Mouse (Mus musculus) thymus, postnatal 14 days (tissue): Measurements from ENCODE around the gene Cux2.

Experiments used
- DNase-seq: peaks from one replicate; pipeline ENCODE4 v3.0.0; 2021

The Cux2 gene

GRCm38 (mm10) chr5:121834991-121835747 is 214.7 kb downstream of the Cux2 start:
- no peak for DNase-seq

- DNase-seq: no peak
Observed at GRCm38 (mm10) chr5:121834241-121834606, 215.7 kb downstream of the Cux2 start.

- DNase-seq: peak; percentile 78
Observed at GRCm38 (mm10) chr5:121833572-121834240, 216.2 kb downstream of the Cux2 start.

- no peak for DNase-seq
Observed at GRCm38 (mm10) chr5:121833159-121833558, 216.7 kb downstream of the Cux2 start.

GRCm38 (mm10) chr5:121832376-121833155 is 217.3 kb downstream of the Cux2 start:
- no peak for DNase-seq

GRCm38 (mm10) chr5:121831002-121831601 is 218.8 kb downstream of the Cux2 start:
- DNase-seq: no peak

GRCm38 (mm10) chr5:121828491-121829432 is 221.1 kb downstream of the Cux2 start:
- DNase-seq: no peak

GRCm38 (mm10) chr5:121827876-121828275 is 222.0 kb downstream of the Cux2 start:
- no peak for DNase-seq

- DNase-seq: no peak
Observed at GRCm38 (mm10) chr5:121825606-121826005, 224.3 kb downstream of the Cux2 start.

DNA sequence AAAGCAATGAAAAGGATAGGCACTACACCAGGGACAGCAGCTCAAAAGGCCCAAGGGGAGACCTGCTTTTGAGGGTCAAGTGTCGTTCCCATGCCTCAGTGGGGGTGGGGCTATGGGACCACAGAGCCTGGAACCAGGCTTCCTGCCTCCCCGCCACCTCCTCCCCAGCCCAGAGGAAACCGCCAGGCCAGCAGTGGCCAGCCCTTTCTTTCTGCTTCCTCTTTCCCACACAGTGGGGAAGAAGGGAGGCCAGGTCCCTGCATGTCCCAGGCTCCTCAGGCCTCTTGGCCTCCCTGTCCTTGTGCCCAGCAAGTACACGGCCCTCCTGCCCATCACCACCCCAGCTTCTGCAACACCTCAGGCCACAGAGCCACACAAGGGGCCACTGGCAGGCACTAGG is 225.8 kb downstream of the Cux2 start:
- DNase-seq: no peak

DNA sequence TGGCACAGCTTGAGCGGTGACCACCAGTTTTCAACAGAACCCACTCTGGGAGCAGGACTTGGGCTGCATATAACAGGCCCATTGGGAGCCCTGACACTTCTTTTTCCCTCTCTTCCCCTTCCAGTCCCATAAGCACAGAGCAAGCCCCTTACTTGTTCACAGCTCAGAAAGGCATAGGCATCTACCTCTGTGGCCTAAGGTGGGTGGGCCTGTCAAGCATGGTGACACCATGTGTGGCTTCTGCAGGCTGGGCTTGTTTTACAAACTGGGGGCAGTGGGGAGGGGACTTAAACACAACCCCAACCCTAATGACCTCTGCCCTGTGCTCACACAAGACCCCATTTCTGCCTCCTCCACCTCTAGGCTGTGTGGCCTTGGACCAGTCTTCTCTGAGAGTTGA is 226.2 kb downstream of the Cux2 start:
- no peak for DNase-seq

- no peak for DNase-seq
Observed at GRCm38 (mm10) chr5:121822786-121823505, 227.0 kb downstream of the Cux2 start.

DNA sequence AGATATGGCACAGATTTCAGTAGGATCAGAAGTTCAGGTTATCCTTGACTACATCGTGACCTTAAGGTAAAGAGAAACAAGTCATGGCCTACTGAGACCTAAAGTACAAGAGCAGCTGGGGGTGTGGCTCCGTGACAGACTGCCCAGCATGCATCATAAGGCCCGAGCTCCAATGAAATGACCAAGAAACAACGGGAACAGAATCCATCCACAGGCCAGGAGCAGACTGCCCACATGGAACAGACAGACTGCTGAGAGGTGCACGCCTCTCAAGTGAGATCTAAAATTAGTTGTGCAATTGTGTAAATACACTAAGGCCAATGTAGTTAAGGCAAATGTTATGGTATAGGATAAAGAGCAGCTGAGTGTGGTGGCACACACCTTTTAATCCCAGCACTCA is 228.3 kb downstream of the Cux2 start:
- no peak for DNase-seq

DNA sequence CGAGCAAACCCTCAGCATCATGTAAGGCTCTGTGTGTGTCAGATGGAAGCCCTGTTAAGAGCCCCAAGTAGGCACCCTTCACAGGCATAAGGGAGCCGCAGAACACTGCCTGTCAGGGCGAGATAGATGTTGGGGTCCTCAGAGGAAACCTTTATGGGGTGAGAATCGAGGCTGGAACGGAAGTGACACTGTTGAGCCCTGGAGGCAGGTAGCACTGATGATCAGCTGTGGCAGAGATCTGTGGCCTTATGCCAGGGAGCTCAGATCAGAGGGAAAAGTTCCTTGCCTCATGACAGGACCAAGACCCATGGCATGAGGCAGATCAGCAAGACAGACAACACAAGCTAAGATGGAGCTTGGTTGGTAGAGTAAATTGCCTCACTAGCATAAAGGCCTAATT is 228.8 kb downstream of the Cux2 start:
- DNase-seq: no peak

- no peak for DNase-seq
Observed at GRCm38 (mm10) chr5:121820657-121821056, 229.2 kb downstream of the Cux2 start.

DNA sequence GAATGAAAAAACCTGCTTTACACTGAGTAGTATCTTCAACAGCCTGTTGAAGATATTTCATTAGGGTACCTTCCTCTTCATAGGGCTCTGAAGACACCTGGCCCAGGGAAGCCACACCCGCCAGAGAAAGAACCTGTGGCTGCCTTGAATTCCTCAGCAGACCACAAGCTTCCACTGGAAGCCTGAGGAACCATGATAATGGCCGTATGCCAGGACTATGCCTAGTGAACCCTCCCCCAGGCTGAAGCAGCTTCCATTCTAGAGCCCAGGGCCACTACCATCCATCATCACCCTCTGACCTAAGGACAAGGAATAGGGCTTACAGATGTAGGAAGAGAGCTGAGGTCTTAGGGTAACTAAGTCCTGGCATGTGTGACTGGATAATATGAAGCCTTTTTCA is 229.7 kb downstream of the Cux2 start:
- DNase-seq: no peak

- DNase-seq: no peak
Observed at GRCm38 (mm10) chr5:121819559-121819958, 230.3 kb downstream of the Cux2 start.

DNA sequence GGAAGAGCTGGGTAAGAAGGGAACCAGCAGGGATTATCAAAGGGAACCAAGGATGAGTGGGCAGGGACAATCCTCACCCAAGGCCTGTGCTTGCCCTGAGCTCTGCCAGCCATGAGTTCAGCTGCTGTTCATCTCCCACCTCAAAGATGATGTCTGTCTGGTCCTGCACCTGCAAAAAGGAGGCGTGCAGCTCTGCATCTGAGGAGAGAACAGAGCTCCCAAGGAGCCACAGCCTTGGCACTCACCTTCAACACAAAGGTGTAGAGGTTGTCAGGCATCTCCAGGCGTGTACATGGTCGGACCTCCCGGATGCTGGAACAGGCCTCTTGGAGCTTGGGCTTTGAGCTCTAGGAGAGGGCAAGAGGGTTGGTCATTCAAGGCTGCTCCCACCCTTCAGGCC is 231.0 kb downstream of the Cux2 start:
- no peak for DNase-seq

- DNase-seq: no peak
Observed at GRCm38 (mm10) chr5:121818401-121818800, 231.5 kb downstream of the Cux2 start.

DNA sequence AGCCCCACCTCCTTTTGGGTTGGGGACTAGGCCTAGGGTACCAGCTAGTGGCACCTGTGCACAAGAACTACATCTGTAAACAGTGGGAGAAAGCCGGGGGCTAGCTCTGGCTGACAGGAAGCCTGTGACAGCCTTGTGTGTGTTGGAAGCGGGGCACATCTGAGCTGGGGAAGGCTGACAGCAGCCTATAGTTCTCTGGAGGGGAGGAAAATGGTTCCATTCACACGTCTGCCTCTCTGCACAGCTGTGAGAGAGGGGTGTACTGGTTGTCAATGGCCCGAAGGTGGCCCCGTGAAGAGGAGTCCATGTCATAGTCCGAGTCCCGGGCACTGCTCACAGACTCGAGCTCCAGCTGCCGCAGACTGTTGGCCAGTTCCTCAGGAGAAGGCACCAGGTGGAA is 232.4 kb downstream of the Cux2 start:
- DNase-seq: no peak

DNA sequence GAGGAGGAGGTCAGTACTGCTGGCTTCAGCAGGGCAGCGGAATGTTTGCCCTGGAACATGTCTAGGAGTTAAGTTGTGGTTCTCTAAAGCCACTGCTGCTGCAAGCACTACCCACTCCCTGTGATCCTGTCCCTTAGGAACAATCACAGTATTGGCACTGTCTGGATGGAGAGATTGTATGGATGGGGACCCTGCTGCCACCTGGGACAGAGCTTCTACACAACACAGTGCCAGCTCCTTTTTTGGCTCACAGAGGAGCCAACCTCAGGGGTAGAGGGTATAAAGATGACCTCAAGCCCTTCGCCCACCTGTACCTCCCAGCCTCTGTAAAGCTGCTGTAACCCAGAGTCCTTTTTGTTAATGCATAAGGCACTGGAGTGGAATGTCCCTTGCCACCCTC is 233.3 kb downstream of the Cux2 start:
- no peak for DNase-seq
